Mouse (Mus musculus) stomach, postnatal 0 days (tissue): Measurements from ENCODE around the gene Cc2d2a.

Experiments
- CTCF ChIP-seq: IDR thresholded peaks from 2 replicates; pipeline ENCODE4 v1.5.1; 2016; ENCODE audit warnings: antibody characterized with exemption, low read depth, mild to moderate bottlenecking, moderate library complexity
- EP300 ChIP-seq: optimal IDR thresholded peaks from 2 replicates; pipeline ENCODE3; 2016; ENCODE audit warnings: antibody characterized with exemption

- no peak for TF ChIP-seq CTCF
- TF ChIP-seq EP300 = no peak
These were observed 37.1 kb downstream of the Cc2d2a start for GRCm38 (mm10) chr5:43699240-43699639.
